Mouse (Mus musculus) ES-CJ7 (cell line): ENCODE data around the gene Cldnd1.

Experiments
- DNase-seq: peaks from one replicate; pipeline ENCODE4 v3.0.0; 2011; ENCODE audit warnings: low read depth, low spot score

The Cldnd1 gene

GRCm38 (mm10) chr16:58727477-58728131 lies at the start of gene Cldnd1:
TSS of gene Cldnd1 (plus strand) at chr16:58727910.
- peak; percentile 98 for DNase-seq

- no peak for DNase-seq
Observed at GRCm38 (mm10) chr16:58678660-58679059, 49.0 kb upstream of the Cldnd1 start.

GRCm38 (mm10) chr16:58682046-58682445 lies 45.7 kb upstream of the Cldnd1 start:
- DNase-seq, result no peak

- no peak for DNase-seq
Observed at GRCm38 (mm10) chr16:58682870-58683269, 44.8 kb upstream of the Cldnd1 start.

GRCm38 (mm10) chr16:58683911-58684310 lies 43.8 kb upstream of the Cldnd1 start:
- no peak for DNase-seq

GRCm38 (mm10) chr16:58684537-58684936 lies 43.2 kb upstream of the Cldnd1 start:
- DNase-seq, result peak; percentile 38

GRCm38 (mm10) chr16:58685548-58686537 lies 41.9 kb upstream of the Cldnd1 start:
- DNase-seq, result no peak

- DNase-seq, result no peak
Observed at GRCm38 (mm10) chr16:58688534-58688933, 39.2 kb upstream of the Cldnd1 start.

GRCm38 (mm10) chr16:58689555-58690169 lies 38.0 kb upstream of the Cldnd1 start:
- DNase-seq, result no peak

GRCm38 (mm10) chr16:58690322-58690732 lies 37.4 kb upstream of the Cldnd1 start:
- no peak for DNase-seq

GRCm38 (mm10) chr16:58694091-58694490 lies 33.6 kb upstream of the Cldnd1 start:
- no peak for DNase-seq

GRCm38 (mm10) chr16:58696796-58697195 lies 30.9 kb upstream of the Cldnd1 start:
- no peak for DNase-seq

GRCm38 (mm10) chr16:58697261-58697660 lies 30.4 kb upstream of the Cldnd1 start:
- DNase-seq, result no peak

GRCm38 (mm10) chr16:58700174-58700573 lies 27.5 kb upstream of the Cldnd1 start:
- DNase-seq, result no peak

- no peak for DNase-seq
Observed at GRCm38 (mm10) chr16:58700816-58701424, 26.8 kb upstream of the Cldnd1 start.

- DNase-seq, result no peak
Observed at GRCm38 (mm10) chr16:58701779-58702178, 25.9 kb upstream of the Cldnd1 start.

GRCm38 (mm10) chr16:58702329-58702932 lies 25.3 kb upstream of the Cldnd1 start:
- no peak for DNase-seq

- no peak for DNase-seq
Observed at GRCm38 (mm10) chr16:58703382-58704124, 24.2 kb upstream of the Cldnd1 start.

- DNase-seq, result no peak
Observed at GRCm38 (mm10) chr16:58704999-58705398, 22.7 kb upstream of the Cldnd1 start.

GRCm38 (mm10) chr16:58707276-58707905 lies 20.3 kb upstream of the Cldnd1 start:
- DNase-seq, result no peak
